Mouse (Mus musculus): ENCODE measurements around the gene Cfap298. TPM values are rescaled to one million over a fixed set of nuclear protein-coding genes. Genes with fewer than 3 reads are reported as not detected.
A peak's percentile ranks its signal among the peaks of the same experiment; 100 is the strongest.

The Cfap298 gene
- polyA plus RNA-seq, 1 experiment, result 58.9 TPM

DNA sequence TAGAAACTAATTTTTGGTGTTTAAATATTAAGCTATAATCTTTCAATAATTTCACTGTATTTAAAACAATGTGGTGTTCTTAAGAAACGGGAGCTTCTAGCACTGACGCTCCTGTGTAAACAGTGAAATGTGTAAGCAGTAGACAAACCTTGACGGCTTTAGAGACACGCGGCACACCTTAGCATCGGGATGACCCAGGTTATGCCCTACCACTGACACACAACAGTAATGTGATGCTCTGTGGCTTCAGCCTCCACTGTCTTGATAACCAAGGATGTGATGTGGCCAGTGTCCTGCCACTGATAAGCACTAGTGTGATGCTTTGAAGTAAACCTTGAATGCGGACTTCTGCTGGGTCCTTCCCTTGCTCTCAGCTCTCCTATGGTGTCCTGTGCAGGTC, 6.3 kb upstream of the Cfap298 start:
- H3K27ac ChIP-seq (ENCODE audit: insufficient read depth, low read length), result no peak overlapping the region
- no peak overlapping the region for H3K9ac ChIP-seq (ENCODE audit: low read depth, poor library complexity, severe bottlenecking)
- no peak for TF ChIP-seq POLR2A (IDR thresholded peaks at IDR 0.05; ENCODE audit: insufficient read depth, low read length)
- no peak for TF ChIP-seq CTCF (IDR thresholded peaks at IDR 0.05; ENCODE audit: low read depth, low read length)
- no peak for TF ChIP-seq EP300 (IDR thresholded peaks at IDR 0.05; ENCODE audit: insufficient read depth, low read depth, low read length)

DNA sequence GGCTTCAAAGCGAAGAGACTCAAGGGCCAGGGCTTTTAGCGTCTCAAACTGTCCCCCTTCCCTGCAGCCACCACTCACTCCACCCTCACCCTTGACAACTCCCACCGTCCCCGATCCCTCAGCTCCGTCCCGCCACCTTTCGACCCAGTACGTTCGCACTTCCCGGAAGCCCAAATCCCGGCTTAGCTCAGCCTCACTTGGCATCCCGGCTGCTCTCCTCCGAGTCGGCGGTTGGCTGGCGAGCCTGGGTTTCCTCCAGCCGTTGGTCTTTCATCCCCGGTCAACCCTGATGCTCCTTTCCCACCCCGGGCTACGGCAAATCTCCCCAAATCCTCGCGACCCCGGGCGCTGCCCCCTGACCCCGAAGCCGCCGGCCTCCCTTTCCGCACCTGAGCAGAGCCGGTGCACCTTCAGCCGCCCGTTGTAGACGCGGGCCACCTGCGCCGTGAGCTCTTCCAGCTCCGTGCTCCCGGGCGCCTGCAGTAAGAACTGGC, 674 bp downstream of the Cfap298 start:
- peak overlapping the region; percentile 77 for H3K4me3 ChIP-seq (ENCODE audit: low read depth, low read length)
- H3K9me3 ChIP-seq (replicated peaks; ENCODE audit: control insufficient read depth, insufficient read depth, low read length, poor library complexity, severe bottlenecking), result no peaks in the 10 kb centered on the region
- no peak overlapping the region for H3K27ac ChIP-seq (ENCODE audit: insufficient read depth, low read length)
- no peak for TF ChIP-seq POLR2A (IDR thresholded peaks at IDR 0.05; ENCODE audit: insufficient read depth, low read length)
- no peak for TF ChIP-seq EP300 (IDR thresholded peaks at IDR 0.05; ENCODE audit: insufficient read depth, low read depth, low read length)
- TF ChIP-seq CTCF (IDR thresholded peaks at IDR 0.05; ENCODE audit: low read depth, low read length), result no peak
- H3K27me3 ChIP-seq (ENCODE audit: control insufficient read depth, insufficient read depth, low read length, poor library complexity, severe bottlenecking), result no peaks in the 10 kb centered on the region
- peak overlapping the region; percentile 73 for H3K9ac ChIP-seq (ENCODE audit: low read depth, poor library complexity, severe bottlenecking)
- H3K4me1 ChIP-seq (ENCODE audit: control insufficient read depth, insufficient read depth, low read length), result no peaks in the 10 kb centered on the region
- H3K36me3 ChIP-seq (ENCODE audit: control insufficient read depth, insufficient read depth, low read length, poor library complexity, severe bottlenecking), result no peaks in the 10 kb centered on the region

More for the DNA sequence above, 6.3 kb upstream of the Cfap298 start:
- Histone ChIP-seq H3K9me3 (replicated peaks; ENCODE audit: control insufficient read depth, insufficient read depth, low read length, poor library complexity, severe bottlenecking) (no peaks in the 10 kb centered on the region), H3K4me3 (ENCODE audit: low read depth, low read length) (no peak overlapping the region), H3K4me1 (ENCODE audit: control insufficient read depth, insufficient read depth, low read length) (no peaks in the 10 kb centered on the region), H3K27me3 (ENCODE audit: control insufficient read depth, insufficient read depth, low read length, poor library complexity, severe bottlenecking) (no peaks in the 10 kb centered on the region), H3K36me3 (ENCODE audit: control insufficient read depth, insufficient read depth, low read length, poor library complexity, severe bottlenecking) (no peaks in the 10 kb centered on the region)

GRCm38 (mm10) chr16:90933534-90934176, 1.3 kb downstream of the Cfap298 start:
- H3K4me1 ChIP-seq (ENCODE audit: control insufficient read depth, insufficient read depth, low read length), result no peaks in the 10 kb centered on the region
- peak overlapping the region; percentile 73 for H3K9ac ChIP-seq (ENCODE audit: low read depth, poor library complexity, severe bottlenecking)
- TF ChIP-seq CTCF (IDR thresholded peaks at IDR 0.05; ENCODE audit: low read depth, low read length) (no peak), EP300 (IDR thresholded peaks at IDR 0.05; ENCODE audit: insufficient read depth, low read depth, low read length) (no peak)
- no peaks in the 10 kb centered on the region for H3K9me3 ChIP-seq (replicated peaks; ENCODE audit: control insufficient read depth, insufficient read depth, low read length, poor library complexity, severe bottlenecking)
- no peaks in the 10 kb centered on the region for H3K27me3 ChIP-seq (ENCODE audit: control insufficient read depth, insufficient read depth, low read length, poor library complexity, severe bottlenecking)
- no peaks in the 10 kb centered on the region for H3K36me3 ChIP-seq (ENCODE audit: control insufficient read depth, insufficient read depth, low read length, poor library complexity, severe bottlenecking)
- H3K27ac ChIP-seq (ENCODE audit: insufficient read depth, low read length), result no peak overlapping the region
- H3K4me3 ChIP-seq (ENCODE audit: low read depth, low read length), result peak overlapping the region; percentile 77

DNA sequence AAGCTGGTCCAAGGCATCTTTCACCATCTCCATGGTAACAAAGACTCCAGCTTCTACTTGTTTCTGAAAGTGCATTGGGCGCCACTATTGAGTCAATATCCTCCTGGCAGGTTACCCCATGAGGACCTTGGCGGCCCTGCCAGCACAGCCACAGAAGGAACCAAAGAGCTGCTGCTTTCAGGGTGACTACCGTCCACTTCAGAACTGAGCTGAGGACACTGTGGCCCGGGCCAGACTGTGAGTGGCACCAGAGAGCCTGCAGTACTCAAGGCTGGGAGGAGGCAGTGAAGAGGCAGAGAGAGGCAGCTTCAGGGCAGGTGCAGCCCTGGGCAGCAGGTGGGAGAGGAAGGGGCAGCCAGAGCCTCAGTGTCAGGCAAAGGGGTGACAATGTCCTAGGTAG, 7.5 kb downstream of the Cfap298 start:
- Histone ChIP-seq H3K4me3 (ENCODE audit: low read depth, low read length) (no peak overlapping the region), H3K27me3 (ENCODE audit: control insufficient read depth, insufficient read depth, low read length, poor library complexity, severe bottlenecking) (no peaks in the 10 kb centered on the region), H3K27ac (ENCODE audit: insufficient read depth, low read length) (no peak overlapping the region), H3K36me3 (ENCODE audit: control insufficient read depth, insufficient read depth, low read length, poor library complexity, severe bottlenecking) (no peaks in the 10 kb centered on the region; the same call in 1 of the 2 replicates), H3K9me3 (replicated peaks; ENCODE audit: control insufficient read depth, insufficient read depth, low read length, poor library complexity, severe bottlenecking) (no peaks in the 10 kb centered on the region), H3K9ac (ENCODE audit: low read depth, poor library complexity, severe bottlenecking) (no peak overlapping the region), H3K4me1 (ENCODE audit: control insufficient read depth, insufficient read depth, low read length) (no peaks in the 10 kb centered on the region)
- TF ChIP-seq EP300 (IDR thresholded peaks at IDR 0.05; ENCODE audit: insufficient read depth, low read depth, low read length), result no peak
- TF ChIP-seq POLR2A (IDR thresholded peaks at IDR 0.05; ENCODE audit: insufficient read depth, low read length), result no peak
- no peak for TF ChIP-seq CTCF (IDR thresholded peaks at IDR 0.05; ENCODE audit: low read depth, low read length)

- H3K36me3 ChIP-seq (ENCODE audit: control insufficient read depth, insufficient read depth, low read length, poor library complexity, severe bottlenecking), result no peaks in the 10 kb centered on the region; the same call in 1 of the 2 replicates
- no peak overlapping the region for H3K4me3 ChIP-seq (ENCODE audit: low read depth, low read length)
- no peaks in the 10 kb centered on the region for H3K9me3 ChIP-seq (replicated peaks; ENCODE audit: control insufficient read depth, insufficient read depth, low read length, poor library complexity, severe bottlenecking)
- H3K27me3 ChIP-seq (ENCODE audit: control insufficient read depth, insufficient read depth, low read length, poor library complexity, severe bottlenecking), result no peaks in the 10 kb centered on the region
- no peak overlapping the region for H3K9ac ChIP-seq (ENCODE audit: low read depth, poor library complexity, severe bottlenecking)
- TF ChIP-seq POLR2A (IDR thresholded peaks at IDR 0.05; ENCODE audit: insufficient read depth, low read length) (no peak), EP300 (IDR thresholded peaks at IDR 0.05; ENCODE audit: insufficient read depth, low read depth, low read length) (no peak), CTCF (IDR thresholded peaks at IDR 0.05; ENCODE audit: low read depth, low read length) (peak; percentile 97)
- no peaks in the 10 kb centered on the region for H3K4me1 ChIP-seq (ENCODE audit: control insufficient read depth, insufficient read depth, low read length)
- no peak overlapping the region for H3K27ac ChIP-seq (ENCODE audit: insufficient read depth, low read length)
These were observed 9.5 kb downstream of the Cfap298 start for GRCm38 (mm10) chr16:90925461-90925860.

DNA sequence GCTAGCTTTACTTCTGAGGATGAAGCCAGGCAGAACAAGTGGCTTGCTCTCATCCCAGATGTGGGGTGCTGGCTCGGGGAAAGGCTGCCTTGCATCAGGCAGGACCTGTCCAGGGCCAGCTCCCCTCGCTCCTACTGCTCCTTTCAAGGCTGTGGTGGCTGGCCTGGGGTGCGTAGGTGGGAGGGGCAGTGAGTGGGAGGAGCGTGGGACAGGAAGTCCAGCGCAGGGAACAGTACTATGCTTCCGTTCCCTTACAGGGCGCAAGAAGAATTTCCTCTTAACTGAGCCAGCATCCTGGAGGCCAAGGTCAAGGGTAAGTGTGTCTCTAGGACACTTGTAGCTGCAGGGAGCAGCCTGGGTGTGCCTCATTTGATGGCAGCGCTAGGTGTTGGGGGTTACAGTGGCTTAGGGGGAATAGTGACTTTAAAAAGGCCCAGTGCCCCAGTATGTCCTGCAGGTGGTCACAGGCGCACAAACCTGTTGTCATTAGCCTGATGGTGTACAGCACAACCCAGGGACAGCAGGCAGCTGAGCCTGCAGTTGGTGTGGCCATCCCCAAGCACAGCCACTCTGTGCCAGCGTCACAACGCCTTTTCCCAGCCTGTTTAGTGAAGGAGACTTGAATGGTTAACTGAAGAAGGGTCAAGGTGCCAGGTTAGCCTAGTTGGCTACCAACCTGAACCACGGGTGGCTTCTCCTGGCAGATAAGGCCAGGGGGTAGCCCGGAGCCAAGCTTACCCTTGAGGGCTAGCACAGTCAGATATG, 10.1 kb downstream of the Cfap298 start:
- no peaks in the 10 kb centered on the region for H3K27me3 ChIP-seq (ENCODE audit: control insufficient read depth, insufficient read depth, low read length, poor library complexity, severe bottlenecking)
- no peak overlapping the region for H3K27ac ChIP-seq (ENCODE audit: insufficient read depth, low read length)
- peak overlapping the region; percentile 36; the same call in 1 of the 2 replicates for H3K4me3 ChIP-seq (ENCODE audit: low read depth, low read length)
- H3K36me3 ChIP-seq (ENCODE audit: control insufficient read depth, insufficient read depth, low read length, poor library complexity, severe bottlenecking), result no peaks in the 10 kb centered on the region; the same call in 1 of the 2 replicates
- H3K9ac ChIP-seq (ENCODE audit: low read depth, poor library complexity, severe bottlenecking), result no peak overlapping the region
- no peak for TF ChIP-seq EP300 (IDR thresholded peaks at IDR 0.05; ENCODE audit: insufficient read depth, low read depth, low read length)
- TF ChIP-seq POLR2A (IDR thresholded peaks at IDR 0.05; ENCODE audit: insufficient read depth, low read length), result no peak
- TF ChIP-seq CTCF (IDR thresholded peaks at IDR 0.05; ENCODE audit: low read depth, low read length), result no peak
- no peaks in the 10 kb centered on the region for H3K4me1 ChIP-seq (ENCODE audit: control insufficient read depth, insufficient read depth, low read length)
- no peaks in the 10 kb centered on the region for H3K9me3 ChIP-seq (replicated peaks; ENCODE audit: control insufficient read depth, insufficient read depth, low read length, poor library complexity, severe bottlenecking)

All from ES-Bruce4 (cell line).